Mouse (Mus musculus) lung, postnatal 0 days (tissue): ENCODE data around the gene Atxn7l1.

Experiments used
- CTCF ChIP-seq: IDR thresholded peaks from 2 replicates; pipeline ENCODE4 v1.5.1; 2016; ENCODE audit warnings: antibody characterized with exemption, mild to moderate bottlenecking
- EP300 ChIP-seq: IDR thresholded peaks from 2 replicates; pipeline ENCODE4 v1.6.1; 2016; ENCODE audit warnings: antibody characterized with exemption, mild to moderate bottlenecking, control low read depth

GRCm38 (mm10) chr12:33162541-33162940, 15.0 kb downstream of the Atxn7l1 start:
- TF ChIP-seq EP300 (no peak), CTCF (no peak)
